Mouse (Mus musculus) intestine, embryonic 14.5 days (tissue): ENCODE measurements around the gene Clic3. TPM values are rescaled to one million over a fixed set of nuclear protein-coding genes. Genes with fewer than 3 reads are reported as not detected.

Experiments used
- ATAC-seq: fragments of 200-750 bp; cut with Nextera tagmentation; replicated peaks from 2 replicates; pipeline ENCODE4 v1.8.0; 2017; ENCODE audit warnings: low read depth, moderate number of reproducible peaks, moderate TSS enrichment, moderate library complexity; ENCODE audit not compliant: low FRiP score, low TSS enrichment
- DNase-seq: peaks from one replicate; pipeline ENCODE4 v3.0.0-alpha.2; 2018; ENCODE audit warnings: low spot score
- H3K27ac ChIP-seq: fragments of 300-500 bp; sonication (generic); 2 replicates; pipeline ENCODE4 v1.5.1; 2014; ENCODE audit warnings: low read depth, mild to moderate bottlenecking, control low read depth
- H3K27me3 ChIP-seq: fragments of 300-500 bp; sonication (generic); replicated peaks from 2 replicates; pipeline ENCODE4 v1.6.1; 2014; ENCODE audit warnings: low read length, control low read depth; ENCODE audit not compliant: control insufficient read depth, insufficient read depth
- H3K36me3 ChIP-seq: fragments of 300-500 bp; sonication (generic); 2 replicates; pipeline ENCODE4 v1.6.1; 2014; ENCODE audit warnings: low read length, control low read depth; ENCODE audit not compliant: control insufficient read depth, insufficient read depth
- H3K4me1 ChIP-seq: fragments of 300-500 bp; sonication (generic); replicated peaks from 2 replicates; pipeline ENCODE4 v1.6.1; 2014; ENCODE audit warnings: low read length, control low read depth, mixed read lengths; ENCODE audit not compliant: control insufficient read depth, insufficient read depth
- H3K4me2 ChIP-seq: fragments of 300-500 bp; sonication (generic); 2 replicates; pipeline ENCODE4 v1.6.1; 2014; ENCODE audit warnings: low read length
- H3K4me3 ChIP-seq: fragments of 300-500 bp; sonication (generic); 2 replicates; pipeline ENCODE4 v1.5.1; 2014; ENCODE audit warnings: low read depth, low read length, control low read depth, mixed read lengths
- H3K9ac ChIP-seq: fragments of 300-500 bp; sonication (generic); 2 replicates; pipeline ENCODE4 v1.6.1; 2014; ENCODE audit warnings: mild to moderate bottlenecking, low read length
- H3K9me3 ChIP-seq: fragments of 300-500 bp; sonication (generic); 2 replicates; pipeline ENCODE4 v1.6.1; 2016; ENCODE audit warnings: low read length, control low read depth; ENCODE audit not compliant: control insufficient read depth
- WGBS: fragments of 180-500 bp; shearing (Covaris S2); extraction: QIAGEN DNeasy Blood & Tissue Kit; methylation state at CpG from one replicate; pipeline ENCODE4 v1.1.7; 2014; 5-methylcytosine and 5-hydroxymethylcytosine counted together
- polyA plus RNA-seq: library from polyadenylated mRNA; unstranded; fragments of >200 nt; fragmentation: Nextera tagmentation; extraction: Ambion mirVana; gene quantifications from 2 replicates; pipeline ENCODE4 v1.2.1, GENCODE M21; 2014

Clic3 gene
- polyA plus RNA-seq, 1 experiment from 2014 or later: 1.8 TPM

- no peak overlapping the region for H3K9ac ChIP-seq
- no peak overlapping the region for H3K4me3 ChIP-seq
- DNase-seq (no peak), ATAC-seq (no peak)
- WGBS: 77% methylated on average over 5 of the region's 5 CpGs
- H3K27me3 ChIP-seq: no peaks in the 10 kb centered on the region
- no peaks in the 10 kb centered on the region for H3K9me3 ChIP-seq
- peaks cover 16% of the 10 kb centered on the region; the same call in 1 of the 2 replicates for H3K4me1 ChIP-seq
- 0 out of 2 replicates have a peak, but pooled peaks cover 5% of the 10 kb centered on the region for H3K36me3 ChIP-seq
- H3K27ac ChIP-seq: no peak overlapping the region
- no peak overlapping the region for H3K4me2 ChIP-seq
These were observed 2.3 kb downstream of the Clic3 start for GRCm38 (mm10) chr2:25458911-25459310.

GRCm38 (mm10) chr2:25460135-25460534 lies 3.5 kb downstream of the Clic3 start:
- Histone ChIP-seq H3K27me3 (no peaks in the 10 kb centered on the region), H3K9ac (peak overlapping the region; percentile 54), H3K4me3 (peak overlapping the region; percentile 76), H3K9me3 (no peaks in the 10 kb centered on the region), H3K36me3 (0 out of 2 replicates have a peak, but pooled peaks cover 5% of the 10 kb centered on the region), H3K4me2 (peak overlapping the region; percentile 83), H3K27ac (peak overlapping the region; percentile 77; the same call in 1 of the 2 replicates), H3K4me1 (peaks cover 16% of the 10 kb centered on the region; the same call in 1 of the 2 replicates)
- DNase-seq (no peak), ATAC-seq (peak; percentile 7; the same call in 1 of the 2 replicates)
- WGBS: 32% methylated on average over 5 of the region's 5 CpGs

GRCm38 (mm10) chr2:25460551-25461309 lies 4.1 kb downstream of the Clic3 start, which contains the start of gene Paxx:
TSS of gene Paxx (minus strand) at chr2:25461094.
- Histone ChIP-seq H3K36me3 (0 out of 2 replicates have a peak, but pooled peaks cover 5% of the 10 kb centered on the region), H3K4me2 (peak within 1 kb of the TSS; percentile 83), H3K27ac (peak within 1 kb of the TSS; percentile 77), H3K9ac (peak within 1 kb of the TSS; percentile 54), H3K4me1 (peaks cover 16% of the 10 kb centered on the region; the same call in 1 of the 2 replicates), H3K27me3 (no peaks in the 10 kb centered on the region), H3K4me3 (peak within 1 kb of the TSS; percentile 76), H3K9me3 (no peaks in the 10 kb centered on the region)
- DNase-seq (peak; percentile 90), ATAC-seq (peak; percentile 89)
- WGBS: 1% methylated on average over 48 of the region's 48 CpGs

GRCm38 (mm10) chr2:25461407-25461806 lies 4.8 kb downstream of the Clic3 start:
- DNase-seq (no peak), ATAC-seq (peak; percentile 8; the same call in 1 of the 2 replicates)
- Histone ChIP-seq H3K36me3 (0 out of 2 replicates have a peak, but pooled peaks cover 5% of the 10 kb centered on the region), H3K27me3 (no peaks in the 10 kb centered on the region), H3K4me1 (peaks cover 16% of the 10 kb centered on the region; the same call in 1 of the 2 replicates), H3K9me3 (no peaks in the 10 kb centered on the region), H3K9ac (peak overlapping the region; percentile 37), H3K4me3 (peak overlapping the region; percentile 76), H3K27ac (peak overlapping the region; percentile 62; the same call in 1 of the 2 replicates), H3K4me2 (peak overlapping the region; percentile 83)
- 28% methylated on average over 3 of the region's 3 CpGs for WGBS

- DNase-seq: no peak
- WGBS: 89% methylated on average over 3 of the region's 3 CpGs
- H3K27ac ChIP-seq: no peak overlapping the region
- no peaks in the 10 kb centered on the region for H3K9me3 ChIP-seq
- 0 out of 2 replicates have a peak, but pooled peaks cover 5% of the 10 kb centered on the region for H3K36me3 ChIP-seq
- H3K4me1 ChIP-seq: peaks cover 16% of the 10 kb centered on the region; the same call in 1 of the 2 replicates
- H3K4me2 ChIP-seq: no peak overlapping the region
- no peak for ATAC-seq
- H3K27me3 ChIP-seq: no peaks in the 10 kb centered on the region
- no peak overlapping the region for H3K4me3 ChIP-seq
- H3K9ac ChIP-seq: no peak overlapping the region
These were observed 7.0 kb downstream of the Clic3 start for GRCm38 (mm10) chr2:25463630-25464029.

- 0 out of 2 replicates have a peak, but pooled peaks cover 5% of the 10 kb centered on the region for H3K4me1 ChIP-seq
- H3K27ac ChIP-seq: no peak overlapping the region
- DNase-seq (no peak), ATAC-seq (no peak)
- H3K9me3 ChIP-seq: no peaks in the 10 kb centered on the region
- H3K4me2 ChIP-seq: no peak overlapping the region
- no peak overlapping the region for H3K9ac ChIP-seq
- no peaks in the 10 kb centered on the region for H3K27me3 ChIP-seq
- H3K4me3 ChIP-seq: no peak overlapping the region
- H3K36me3 ChIP-seq: no peaks in the 10 kb centered on the region
- WGBS: 85% methylated on average over 2 of the region's 2 CpGs
These were observed 8.6 kb downstream of the Clic3 start for GRCm38 (mm10) chr2:25465256-25465655.

GRCm38 (mm10) chr2:25465816-25466635 lies 9.4 kb downstream of the Clic3 start:
- H3K9ac ChIP-seq: no peak overlapping the region
- ATAC-seq: no peak

GRCm38 (mm10) chr2:25467606-25468303 lies 11.1 kb downstream of the Clic3 start:
- WGBS: 69% methylated on average over 14 of the region's 14 CpGs
- ATAC-seq (no peak), DNase-seq (no peak)
- Histone ChIP-seq H3K36me3 (no peaks in the 10 kb centered on the region), H3K4me1 (no peaks in the 10 kb centered on the region), H3K4me3 (no peak overlapping the region), H3K9ac (no peak overlapping the region), H3K9me3 (no peaks in the 10 kb centered on the region), H3K27ac (no peak overlapping the region), H3K27me3 (no peaks in the 10 kb centered on the region), H3K4me2 (no peak overlapping the region)

More at GRCm38 (mm10) chr2:25465816-25466635, 9.4 kb downstream of the Clic3 start:
- H3K9me3 ChIP-seq: no peaks in the 10 kb centered on the region
- H3K27ac ChIP-seq: no peak overlapping the region
- H3K4me3 ChIP-seq: no peak overlapping the region
- 0 out of 2 replicates have a peak, but pooled peaks cover 5% of the 10 kb centered on the region for H3K4me1 ChIP-seq
- no peak for DNase-seq
- H3K4me2 ChIP-seq: no peak overlapping the region
- H3K27me3 ChIP-seq: no peaks in the 10 kb centered on the region
- H3K36me3 ChIP-seq: no peaks in the 10 kb centered on the region
- 50% methylated on average over 10 of the region's 10 CpGs for WGBS
